Mouse (Mus musculus): ENCODE measurements around the gene Slco1a1.
"Not testable (repeated sequence)": the region's sequence is repeated elsewhere in the genome, so short reads cannot be mapped to it uniquely, and the experiment has no call there.

The Slco1a1 gene

GRCm38 (mm10) chr6:141946862-141947261 lies at the start of gene Slco1a1:
Gene Slco1a1 (minus strand): TSS chr6:141946962.
- DNase-seq, result no peak

DNA sequence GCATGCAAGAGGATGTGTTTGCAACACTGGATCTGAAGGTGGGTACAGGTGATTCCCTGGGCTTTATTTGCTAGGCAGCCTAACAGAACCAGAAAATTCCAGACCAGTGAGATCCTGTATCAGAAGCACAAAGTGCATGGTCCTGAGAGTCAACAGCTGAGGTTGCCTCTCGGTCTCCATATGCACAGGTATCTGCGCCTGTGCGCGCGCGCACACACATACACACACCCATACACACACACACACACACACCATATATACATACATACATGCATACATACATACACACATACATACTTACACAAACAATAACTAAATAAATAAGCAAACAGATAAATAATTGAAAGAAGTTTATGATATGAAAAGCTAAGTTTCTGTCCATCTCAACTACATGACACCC lies 40.0 kb upstream of the Slco1a1 start:
- no peak for DNase-seq

DNA sequence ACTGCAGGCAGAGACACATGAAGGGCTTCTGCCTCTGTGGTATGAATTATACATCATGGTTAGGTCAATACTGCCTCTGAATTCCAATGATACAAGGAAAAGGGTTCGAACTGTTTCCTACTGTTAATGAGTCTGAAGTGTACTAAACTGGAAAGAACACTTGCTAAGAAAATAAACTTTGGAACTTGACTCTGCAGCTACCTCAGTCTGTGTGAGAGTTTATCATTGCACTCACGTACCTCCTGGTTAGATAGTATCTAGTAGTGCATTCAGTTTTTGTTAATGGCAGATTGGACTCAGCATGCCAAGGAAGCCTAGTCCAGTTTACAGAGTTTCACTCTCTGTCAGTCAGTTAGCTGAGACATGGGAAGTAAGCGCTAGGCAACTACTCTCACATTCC lies 37.9 kb upstream of the Slco1a1 start:
- no peak for DNase-seq

DNA sequence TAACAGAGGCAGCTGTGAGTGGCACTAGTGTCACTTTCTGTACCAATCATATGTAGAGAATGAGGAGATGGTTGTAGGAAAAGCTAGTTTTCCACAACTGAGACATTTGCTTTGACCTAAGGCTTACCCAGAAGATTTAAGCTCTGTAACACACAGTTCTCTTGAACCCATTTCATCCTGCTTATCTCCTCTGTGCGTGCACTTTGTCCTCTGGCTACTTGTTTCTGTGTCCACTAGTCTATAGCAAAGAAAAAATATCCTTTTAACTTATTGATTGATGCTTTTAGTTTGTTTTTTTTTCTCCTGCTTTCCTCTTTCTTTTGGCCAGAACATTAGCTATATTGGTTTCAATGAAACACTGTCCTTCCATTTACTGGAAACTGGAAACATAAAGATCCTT lies 15.7 kb upstream of the Slco1a1 start:
- no peak for DNase-seq

DNA sequence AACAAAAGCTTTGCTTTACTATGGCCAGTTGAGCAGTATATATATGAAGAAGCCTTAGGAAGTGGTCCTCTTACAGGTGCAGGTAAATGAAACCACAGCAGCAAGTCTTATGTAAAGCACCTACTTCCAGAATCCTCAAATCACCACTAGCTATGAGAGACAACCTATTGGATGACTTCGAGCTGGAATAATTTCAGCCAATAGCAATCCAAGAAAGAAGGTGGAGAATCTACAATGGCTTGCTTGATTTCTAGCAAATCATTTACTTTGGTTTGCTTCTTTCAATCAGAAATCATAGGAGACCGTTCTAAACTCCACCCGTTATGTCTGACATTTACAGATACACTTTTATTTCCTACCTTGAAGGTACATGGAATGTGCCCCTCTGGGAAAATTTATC lies 15.1 kb upstream of the Slco1a1 start:
- no peak for DNase-seq

GRCm38 (mm10) chr6:141960482-141960881 lies 13.7 kb upstream of the Slco1a1 start:
- DNase-seq, result no peak

- no peak for DNase-seq
Measured at GRCm38 (mm10) chr6:141940451-141940850, 6.3 kb downstream of the Slco1a1 start.

- DNase-seq, result no peak
Measured at GRCm38 (mm10) chr6:141898197-141898596, 48.6 kb downstream of the Slco1a1 start.

DNA sequence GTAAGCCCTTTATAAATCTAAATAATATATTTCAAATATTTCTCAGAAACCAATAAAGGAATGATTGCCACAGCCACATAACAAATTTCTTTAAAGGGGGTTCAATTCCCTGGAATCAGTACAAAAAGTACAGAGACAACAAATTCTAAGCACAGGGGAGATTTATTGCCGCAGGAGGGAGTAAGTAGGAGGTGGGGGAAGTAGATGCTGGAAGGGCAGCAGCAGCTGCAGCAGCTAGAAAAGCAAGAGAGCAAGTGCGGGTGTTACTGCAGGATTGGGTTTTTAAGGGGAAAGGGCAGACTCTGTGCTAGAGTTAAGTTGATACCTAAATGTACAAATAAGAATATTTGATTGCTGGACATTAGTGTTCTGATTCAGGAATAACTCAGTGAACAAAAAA lies 57.0 kb downstream of the Slco1a1 start:
- no peak for DNase-seq

DNA sequence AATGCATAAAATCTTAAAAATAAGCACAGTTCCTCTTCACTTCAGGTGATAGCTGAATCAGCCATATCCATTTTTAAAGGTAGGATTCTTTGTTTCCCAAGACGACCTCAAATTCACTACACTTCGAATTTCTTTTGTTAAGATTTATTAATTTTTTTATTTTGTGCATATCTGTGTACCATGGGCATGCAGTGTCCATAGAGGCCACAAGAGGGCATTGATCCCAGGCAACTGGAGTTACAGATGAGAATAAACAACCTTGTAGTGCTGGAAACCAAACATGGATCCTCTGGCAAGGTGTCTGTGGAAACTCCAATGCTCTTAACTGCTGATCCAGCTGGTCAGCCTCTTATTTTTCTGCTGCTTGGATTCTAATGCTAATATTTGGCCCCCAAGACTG lies 58.5 kb downstream of the Slco1a1 start:
- DNase-seq, result no peak

GRCm38 (mm10) chr6:141882581-141882980 lies 64.2 kb downstream of the Slco1a1 start:
- no peak for DNase-seq

DNA sequence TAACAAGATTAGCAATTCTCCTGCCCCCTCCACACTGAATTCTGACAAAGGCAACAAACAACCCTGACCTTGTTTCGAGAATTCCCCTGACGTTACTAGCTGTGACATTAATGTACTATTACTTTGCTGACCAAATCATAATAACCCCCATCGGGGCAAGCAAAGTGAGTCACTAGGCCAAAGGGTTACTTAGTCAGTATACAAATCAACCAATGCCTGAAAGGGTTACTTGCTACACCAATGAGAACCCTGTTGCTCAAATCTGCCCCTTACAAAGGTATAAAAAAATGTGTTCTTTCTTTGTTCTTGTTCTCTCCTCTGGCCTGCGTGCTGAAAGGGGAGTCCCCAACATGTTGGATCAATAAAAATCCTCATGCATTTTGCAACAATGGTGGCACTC lies 71.0 kb downstream of the Slco1a1 start:
- DNase-seq, result not testable (repeated sequence)

GRCm38 (mm10) chr6:141871711-141872110 lies 75.1 kb downstream of the Slco1a1 start:
- no peak for DNase-seq

DNA sequence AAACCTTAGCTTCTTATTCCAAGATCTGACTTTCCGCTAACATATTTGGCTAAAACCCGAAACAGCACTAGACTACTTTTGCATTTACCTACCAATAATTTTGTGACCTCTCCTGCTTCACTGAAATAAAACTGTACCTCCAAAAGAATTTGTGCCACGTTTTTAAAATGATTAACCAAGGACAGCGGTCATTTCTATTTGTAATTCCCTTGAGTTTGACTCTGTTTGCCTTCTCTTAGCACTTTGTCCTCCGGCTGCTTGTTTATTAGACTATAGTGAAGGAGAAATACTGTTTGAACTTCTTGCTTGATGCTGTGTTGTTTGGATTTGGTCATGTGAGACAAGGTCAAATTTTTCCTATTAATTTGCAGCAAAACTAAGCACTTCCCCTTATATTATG lies 78.0 kb downstream of the Slco1a1 start:
- DNase-seq, result no peak

- DNase-seq, result no peak
Measured at GRCm38 (mm10) chr6:141866026-141866425, 80.7 kb downstream of the Slco1a1 start.

DNA sequence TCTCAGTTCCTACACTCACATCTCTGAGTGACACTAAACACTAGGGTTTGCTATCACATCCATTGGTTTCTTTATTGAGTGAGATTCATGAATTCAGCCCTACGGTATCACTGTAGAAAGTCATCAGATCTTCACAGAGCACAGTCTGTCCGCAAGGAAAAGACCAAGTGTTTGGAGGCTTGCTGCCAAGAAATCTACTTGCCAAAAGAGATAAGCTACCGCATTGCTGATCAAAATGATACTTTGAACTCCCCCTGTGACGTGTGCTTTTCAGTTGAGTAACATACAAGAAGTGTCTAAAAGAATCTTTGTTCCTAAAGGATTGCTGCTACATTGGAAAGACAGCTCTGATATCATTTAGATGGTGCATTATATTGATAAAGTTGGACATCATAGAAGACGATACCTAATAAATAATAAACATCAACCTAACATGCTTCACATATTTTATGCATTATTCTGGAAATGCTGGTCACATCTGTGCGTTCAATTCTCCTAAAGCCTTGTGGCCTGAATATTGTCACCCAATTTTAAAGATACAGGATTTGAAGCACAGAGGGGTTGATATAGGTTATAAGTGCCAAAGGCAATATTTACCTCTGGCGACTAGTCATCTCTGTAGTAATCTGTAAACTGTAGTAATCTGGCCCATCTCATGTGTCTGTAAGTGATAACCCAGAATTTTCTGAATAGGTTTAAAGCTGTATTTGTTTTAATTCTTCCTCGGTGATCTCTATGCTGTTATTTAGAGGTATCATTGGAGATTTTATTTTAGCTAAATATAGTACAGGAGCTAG lies 88.8 kb downstream of the Slco1a1 start:
- no peak for DNase-seq

Data from cerebellum, adult 11-12 months (tissue).